Mouse (Mus musculus) ES-E14 (cell line): Measurements from ENCODE around the gene Gpx5.

Source experiments
- CHD2 ChIP-seq: IDR thresholded peaks from 2 replicates; pipeline ENCODE4 v1.6.1; 2014; ENCODE audit warnings: mild to moderate bottlenecking, low read depth, low read length, inconsistent platforms
- HCFC1 ChIP-seq: IDR thresholded peaks from 2 replicates; pipeline ENCODE4 v1.6.1; 2012; ENCODE audit warnings: low read length, inconsistent platforms, borderline replicate concordance; ENCODE audit not compliant: insufficient read depth
- MAFK ChIP-seq: IDR thresholded peaks from 2 replicates; pipeline ENCODE4 v1.6.1; 2014; ENCODE audit warnings: mild to moderate bottlenecking, low read depth, low read length, inconsistent platforms; ENCODE audit not compliant: insufficient read depth
- ZC3H11A ChIP-seq: IDR thresholded peaks from 2 replicates; pipeline ENCODE4 v1.6.1; 2012; ENCODE audit warnings: low read depth, mild to moderate bottlenecking, inconsistent platforms, low read length, borderline replicate concordance

DNA sequence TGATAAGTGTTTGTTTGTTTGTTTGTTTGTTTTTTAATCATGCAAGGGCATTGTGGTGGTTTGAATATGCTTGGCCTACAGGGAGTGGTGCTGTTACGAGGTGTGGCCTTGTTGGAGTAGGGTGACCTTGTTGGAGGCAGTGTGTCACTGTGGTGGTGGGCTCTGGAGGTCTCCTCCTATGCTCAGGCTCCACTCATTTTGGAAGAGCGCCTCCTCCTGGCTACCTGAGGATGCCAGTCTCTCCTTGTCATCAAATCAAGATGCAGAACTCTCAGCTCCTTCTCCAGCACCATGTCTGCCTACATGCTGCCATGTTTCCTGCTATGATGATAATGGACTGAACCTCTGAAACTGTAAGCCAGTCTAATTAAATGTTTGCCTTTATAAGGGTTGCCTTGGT lies 26.8 kb downstream of the Gpx5 start:
- TF ChIP-seq MAFK: no peak
- TF ChIP-seq ZC3H11A: no peak
- no peak for TF ChIP-seq HCFC1
- TF ChIP-seq CHD2: no peak
